Mouse (Mus musculus): ENCODE results near the gene Tsc22d2. TPM values are rescaled to one million over a fixed set of nuclear protein-coding genes. Genes with fewer than 3 reads are reported as not detected.

The Tsc22d2 gene
- polyA plus RNA-seq, 1 experiment from 2014 or later, result 16.1 TPM

DNA sequence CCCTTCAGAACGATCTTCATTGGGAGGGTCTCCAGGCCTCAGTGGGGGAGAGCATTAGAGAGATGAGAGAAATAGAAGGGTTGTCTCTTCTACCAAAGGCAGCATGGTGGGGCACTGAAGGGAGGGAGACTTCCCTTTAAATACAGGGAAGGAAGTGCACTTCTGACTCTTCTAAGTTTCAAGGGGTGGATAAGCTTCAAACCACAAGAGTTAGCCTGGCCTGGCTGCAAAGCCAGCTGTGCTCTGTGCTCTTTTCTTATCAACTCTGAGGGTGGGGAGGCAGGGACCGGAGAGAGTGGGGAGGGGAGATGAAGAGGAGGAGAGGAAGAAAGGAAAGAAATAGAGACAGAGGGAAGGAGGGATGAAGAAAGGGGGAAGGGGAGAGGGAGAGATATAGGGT is 87.4 kb downstream of the Tsc22d2 start:
- 58% methylated on average over 2 of the region's 2 CpGs for WGBS
- H3K9me3 ChIP-seq (ENCODE audit: control insufficient read depth, low read length), result no peaks in the 10 kb centered on the region
- ATAC-seq (ENCODE audit: low FRiP score, low TSS enrichment), result no peak

GRCm38 (mm10) chr3:58503720-58504333 is 89.3 kb downstream of the Tsc22d2 start:
- Histone ChIP-seq H3K27me3 (ENCODE audit: control insufficient read depth, insufficient read depth, low read length) (no peaks in the 10 kb centered on the region), H3K9me3 (ENCODE audit: control insufficient read depth, low read length) (no peaks in the 10 kb centered on the region), H3K4me1 (ENCODE audit: control insufficient read depth, insufficient read depth, low read length) (no peaks in the 10 kb centered on the region), H3K36me3 (ENCODE audit: control insufficient read depth, insufficient read depth, low read length) (no peaks in the 10 kb centered on the region), H3K4me2 (replicated peaks; ENCODE audit: low read depth, low read length) (no peak overlapping the region), H3K9ac (ENCODE audit: low read depth, low read length) (no peak overlapping the region), H3K4me3 (ENCODE audit: low read length) (no peak overlapping the region), H3K27ac (ENCODE audit: low read depth, low read length) (no peak overlapping the region)
- no peak for ATAC-seq (ENCODE audit: low FRiP score, low TSS enrichment)
- 55% methylated on average over 3 of the region's 3 CpGs for WGBS

More for the DNA sequence above, 87.4 kb downstream of the Tsc22d2 start:
- Histone ChIP-seq H3K9ac (ENCODE audit: low read depth, low read length) (no peak overlapping the region), H3K4me1 (ENCODE audit: control insufficient read depth, insufficient read depth, low read length) (no peaks in the 10 kb centered on the region), H3K4me3 (ENCODE audit: low read length) (no peak overlapping the region), H3K36me3 (ENCODE audit: control insufficient read depth, insufficient read depth, low read length) (no peaks in the 10 kb centered on the region), H3K27ac (ENCODE audit: low read depth, low read length) (no peak overlapping the region), H3K4me2 (replicated peaks; ENCODE audit: low read depth, low read length) (no peak overlapping the region), H3K27me3 (ENCODE audit: control insufficient read depth, insufficient read depth, low read length) (no peaks in the 10 kb centered on the region)

GRCm38 (mm10) chr3:58504676-58505075 is 90.2 kb downstream of the Tsc22d2 start:
- no peaks in the 10 kb centered on the region for H3K27me3 ChIP-seq (ENCODE audit: control insufficient read depth, insufficient read depth, low read length)
- no peaks in the 10 kb centered on the region for H3K36me3 ChIP-seq (ENCODE audit: control insufficient read depth, insufficient read depth, low read length)
- no peak for ATAC-seq (ENCODE audit: low FRiP score, low TSS enrichment)
- H3K4me3 ChIP-seq (ENCODE audit: low read length), result no peak overlapping the region
- H3K9me3 ChIP-seq (ENCODE audit: control insufficient read depth, low read length), result no peaks in the 10 kb centered on the region
- no peaks in the 10 kb centered on the region for H3K4me1 ChIP-seq (ENCODE audit: control insufficient read depth, insufficient read depth, low read length)
- H3K27ac ChIP-seq (ENCODE audit: low read depth, low read length), result no peak overlapping the region
- no peak overlapping the region for H3K9ac ChIP-seq (ENCODE audit: low read depth, low read length)
- H3K4me2 ChIP-seq (replicated peaks; ENCODE audit: low read depth, low read length), result no peak overlapping the region

DNA sequence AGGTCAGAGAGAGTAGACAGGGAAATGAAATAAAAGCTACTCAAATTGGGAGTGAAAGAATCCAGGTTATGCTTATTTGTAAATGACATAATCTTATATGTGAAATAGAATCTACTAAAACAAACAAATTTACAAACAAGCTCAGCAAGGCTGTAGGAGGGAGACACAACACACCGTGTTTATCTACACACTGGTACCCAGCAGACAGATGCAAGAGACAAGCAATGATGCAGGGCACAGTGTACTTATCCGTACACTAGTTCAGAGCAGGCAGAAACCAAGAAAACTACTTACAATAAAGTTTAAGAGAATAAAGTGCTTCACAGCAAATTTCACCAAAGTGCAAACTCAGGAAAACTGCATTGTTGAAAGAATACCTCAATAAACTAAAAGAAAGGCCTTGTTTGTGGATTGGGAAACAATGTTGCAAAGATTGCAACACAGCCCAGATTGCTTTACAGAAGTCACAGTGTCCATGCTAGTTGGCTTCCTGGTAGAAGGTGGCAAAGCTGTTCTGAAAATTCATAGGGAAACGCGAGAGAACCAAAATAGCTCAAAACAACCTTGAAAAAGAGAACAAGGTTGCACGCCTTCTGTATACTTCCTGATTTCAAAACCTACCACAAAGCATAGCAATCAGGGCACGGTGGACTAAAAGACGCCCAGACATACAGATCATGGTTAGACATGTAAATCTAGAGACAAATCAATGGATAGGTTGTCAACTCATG is 93.7 kb downstream of the Tsc22d2 start:
- H3K27me3 ChIP-seq (ENCODE audit: control insufficient read depth, insufficient read depth, low read length), result no peaks in the 10 kb centered on the region
- H3K4me1 ChIP-seq (ENCODE audit: control insufficient read depth, insufficient read depth, low read length), result no peaks in the 10 kb centered on the region
- no peak overlapping the region for H3K4me2 ChIP-seq (replicated peaks; ENCODE audit: low read depth, low read length)
- no peak overlapping the region for H3K4me3 ChIP-seq (ENCODE audit: low read length)
- WGBS, result 87% methylated on average over 7 of the region's 7 CpGs
- no peak overlapping the region for H3K9ac ChIP-seq (ENCODE audit: low read depth, low read length)
- no peaks in the 10 kb centered on the region for H3K36me3 ChIP-seq (ENCODE audit: control insufficient read depth, insufficient read depth, low read length)
- no peak overlapping the region for H3K27ac ChIP-seq (ENCODE audit: low read depth, low read length)
- no peak for ATAC-seq (ENCODE audit: low FRiP score, low TSS enrichment)
- H3K9me3 ChIP-seq (ENCODE audit: control insufficient read depth, low read length), result no peaks in the 10 kb centered on the region

- ATAC-seq (ENCODE audit: low FRiP score, low TSS enrichment), result no peak
- Histone ChIP-seq H3K4me3 (ENCODE audit: low read length) (no peak overlapping the region), H3K36me3 (ENCODE audit: control insufficient read depth, insufficient read depth, low read length) (no peaks in the 10 kb centered on the region), H3K9ac (ENCODE audit: low read depth, low read length) (no peak overlapping the region), H3K27me3 (ENCODE audit: control insufficient read depth, insufficient read depth, low read length) (no peaks in the 10 kb centered on the region), H3K4me2 (replicated peaks; ENCODE audit: low read depth, low read length) (no peak overlapping the region), H3K9me3 (ENCODE audit: control insufficient read depth, low read length) (no peaks in the 10 kb centered on the region), H3K4me1 (ENCODE audit: control insufficient read depth, insufficient read depth, low read length) (no peaks in the 10 kb centered on the region), H3K27ac (ENCODE audit: low read depth, low read length) (no peak overlapping the region)
Observed at GRCm38 (mm10) chr3:58511581-58511980, 97.1 kb downstream of the Tsc22d2 start.

- no peaks in the 10 kb centered on the region for H3K9me3 ChIP-seq (ENCODE audit: control insufficient read depth, low read length)
- H3K27me3 ChIP-seq (ENCODE audit: control insufficient read depth, insufficient read depth, low read length), result no peaks in the 10 kb centered on the region
- no peak overlapping the region for H3K4me2 ChIP-seq (replicated peaks; ENCODE audit: low read depth, low read length)
- 81% methylated on average over 3 of the region's 3 CpGs for WGBS
- no peak overlapping the region for H3K4me3 ChIP-seq (ENCODE audit: low read length)
- H3K27ac ChIP-seq (ENCODE audit: low read depth, low read length), result no peak overlapping the region
- no peak overlapping the region for H3K9ac ChIP-seq (ENCODE audit: low read depth, low read length)
- H3K36me3 ChIP-seq (ENCODE audit: control insufficient read depth, insufficient read depth, low read length), result no peaks in the 10 kb centered on the region
- ATAC-seq (ENCODE audit: low FRiP score, low TSS enrichment), result no peak
- H3K4me1 ChIP-seq (ENCODE audit: control insufficient read depth, insufficient read depth, low read length), result no peaks in the 10 kb centered on the region
Observed at GRCm38 (mm10) chr3:58512740-58513139, 98.2 kb downstream of the Tsc22d2 start.

DNA sequence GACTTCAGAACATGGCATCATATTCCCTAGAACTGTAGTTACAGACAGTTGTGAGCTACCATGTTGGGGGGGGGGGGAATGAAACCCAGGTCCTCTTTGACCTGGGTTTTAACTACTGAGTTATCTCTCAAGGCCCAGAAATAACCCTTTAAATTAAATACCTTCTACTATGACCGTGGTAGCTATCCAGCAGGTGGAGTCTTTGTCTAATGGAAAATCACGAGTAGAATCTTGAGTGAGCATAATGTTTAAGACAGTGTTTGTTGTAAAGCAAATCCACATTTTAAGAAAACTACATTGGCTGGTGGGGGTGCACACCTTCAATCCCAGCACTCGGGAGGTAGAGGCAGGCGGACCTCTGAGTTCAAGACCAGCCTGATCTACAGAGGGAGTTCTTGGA is 99.0 kb downstream of the Tsc22d2 start:
- Histone ChIP-seq H3K4me2 (replicated peaks; ENCODE audit: low read depth, low read length) (no peak overlapping the region), H3K4me3 (ENCODE audit: low read length) (no peak overlapping the region), H3K27me3 (ENCODE audit: control insufficient read depth, insufficient read depth, low read length) (no peaks in the 10 kb centered on the region), H3K4me1 (ENCODE audit: control insufficient read depth, insufficient read depth, low read length) (no peaks in the 10 kb centered on the region), H3K9me3 (ENCODE audit: control insufficient read depth, low read length) (no peaks in the 10 kb centered on the region), H3K27ac (ENCODE audit: low read depth, low read length) (no peak overlapping the region), H3K36me3 (ENCODE audit: control insufficient read depth, insufficient read depth, low read length) (no peaks in the 10 kb centered on the region), H3K9ac (ENCODE audit: low read depth, low read length) (no peak overlapping the region)
- 83% methylated on average over 4 of the region's 4 CpGs for WGBS
- no peak for ATAC-seq (ENCODE audit: low FRiP score, low TSS enrichment)

- ATAC-seq (ENCODE audit: low FRiP score, low TSS enrichment), result no peak
- Histone ChIP-seq H3K9me3 (ENCODE audit: control insufficient read depth, low read length) (no peaks in the 10 kb centered on the region), H3K27ac (ENCODE audit: low read depth, low read length) (no peak overlapping the region), H3K27me3 (ENCODE audit: control insufficient read depth, insufficient read depth, low read length) (no peaks in the 10 kb centered on the region), H3K36me3 (ENCODE audit: control insufficient read depth, insufficient read depth, low read length) (peaks cover 3% of the 10 kb centered on the region; the same call in 1 of the 2 replicates), H3K9ac (ENCODE audit: low read depth, low read length) (no peak overlapping the region), H3K4me1 (ENCODE audit: control insufficient read depth, insufficient read depth, low read length) (no peaks in the 10 kb centered on the region), H3K4me3 (ENCODE audit: low read length) (no peak overlapping the region), H3K4me2 (replicated peaks; ENCODE audit: low read depth, low read length) (no peak overlapping the region)
- 40% methylated on average over 1 of the region's 1 CpGs for WGBS
Observed at GRCm38 (mm10) chr3:58515947-58516601, 101.6 kb downstream of the Tsc22d2 start.
